Mouse (Mus musculus) embryonic facial prominence, embryonic 15.5 days (tissue): ENCODE measurements at regions not wholly inside any gene's neighbourhood (a gene's known extent, or its start where the extent isn't known, plus 50 kb on each side); places are given as distances from the start of the nearest gene placed in this dataset.

ENCODE experiments used
- ATAC-seq: fragments of 200-750 bp; cut with Nextera tagmentation; 2 replicates; pipeline ENCODE4 v1.8.0; 2017; ENCODE audit warnings: low read depth, moderate TSS enrichment; ENCODE audit not compliant: insufficient number of reproducible peaks, low FRiP score, low TSS enrichment
- H3K27ac ChIP-seq: fragments of 300-500 bp; sonication (generic); replicated peaks from 2 replicates; pipeline ENCODE4 v1.5.1; 2015; ENCODE audit warnings: mild to moderate bottlenecking, inconsistent platforms
- H3K27me3 ChIP-seq: fragments of 300-500 bp; sonication (generic); 2 replicates; pipeline ENCODE4 v1.6.1; 2015; ENCODE audit warnings: inconsistent platforms
- H3K36me3 ChIP-seq: fragments of 300-500 bp; sonication (generic); 2 replicates; pipeline ENCODE4 v1.6.1; 2015; ENCODE audit warnings: mild to moderate bottlenecking, inconsistent platforms
- H3K4me1 ChIP-seq: fragments of 300-500 bp; sonication (generic); 2 replicates; pipeline ENCODE4 v1.6.1; 2015; ENCODE audit warnings: inconsistent platforms
- H3K4me2 ChIP-seq: fragments of 300-500 bp; sonication (generic); replicated peaks from 2 replicates; pipeline ENCODE4 v1.6.1; 2015; ENCODE audit warnings: mild to moderate bottlenecking, inconsistent platforms
- H3K4me3 ChIP-seq: fragments of 300-500 bp; sonication (generic); replicated peaks from 2 replicates; pipeline ENCODE4 v1.5.1; 2015; ENCODE audit warnings: mild to moderate bottlenecking, inconsistent platforms
- H3K9ac ChIP-seq: fragments of 300-500 bp; sonication (generic); 2 replicates; pipeline ENCODE4 v1.6.1; 2015; ENCODE audit warnings: inconsistent platforms
- H3K9me3 ChIP-seq: fragments of 300-500 bp; sonication (generic); replicated peaks from 2 replicates; pipeline ENCODE4 v1.6.1; 2016; ENCODE audit warnings: inconsistent platforms
- WGBS: fragments of 180-500 bp; shearing (Covaris S2); methylation state at CpG from one replicate; pipeline ENCODE4 v1.1.7; 2015; 5-methylcytosine and 5-hydroxymethylcytosine counted together

DNA sequence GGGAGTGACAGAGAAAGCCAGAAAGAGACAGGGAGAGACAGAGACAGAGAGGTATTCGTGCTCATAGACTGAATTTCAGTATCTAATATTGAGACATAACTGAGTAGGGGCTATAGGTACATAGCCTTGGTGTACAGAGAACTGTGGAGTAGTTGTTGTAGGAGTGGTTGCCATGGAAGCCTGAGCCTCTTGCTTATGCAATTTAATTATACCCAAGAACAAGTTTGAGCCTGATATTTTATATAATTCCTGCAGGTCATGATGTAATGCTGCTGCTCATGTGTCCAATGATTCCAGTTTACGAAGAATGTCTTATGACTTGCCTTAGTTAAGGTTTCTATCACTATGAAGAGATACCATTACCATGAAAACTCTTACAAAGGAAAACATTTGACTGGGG lies 98.7 kb upstream of the Dock10 start:
- Histone ChIP-seq H3K4me1 (0 out of 2 replicates have a peak, but pooled peaks cover 7% of the 10 kb centered on the region), H3K36me3 (no peaks in the 10 kb centered on the region), H3K27me3 (no peaks in the 10 kb centered on the region), H3K9ac (no peak overlapping the region), H3K27ac (no peak overlapping the region), H3K4me2 (no peak overlapping the region), H3K4me3 (no peak overlapping the region), H3K9me3 (no peaks in the 10 kb centered on the region)
- no peak for ATAC-seq
- WGBS, result 72% methylated on average over 2 of the region's 2 CpGs

DNA sequence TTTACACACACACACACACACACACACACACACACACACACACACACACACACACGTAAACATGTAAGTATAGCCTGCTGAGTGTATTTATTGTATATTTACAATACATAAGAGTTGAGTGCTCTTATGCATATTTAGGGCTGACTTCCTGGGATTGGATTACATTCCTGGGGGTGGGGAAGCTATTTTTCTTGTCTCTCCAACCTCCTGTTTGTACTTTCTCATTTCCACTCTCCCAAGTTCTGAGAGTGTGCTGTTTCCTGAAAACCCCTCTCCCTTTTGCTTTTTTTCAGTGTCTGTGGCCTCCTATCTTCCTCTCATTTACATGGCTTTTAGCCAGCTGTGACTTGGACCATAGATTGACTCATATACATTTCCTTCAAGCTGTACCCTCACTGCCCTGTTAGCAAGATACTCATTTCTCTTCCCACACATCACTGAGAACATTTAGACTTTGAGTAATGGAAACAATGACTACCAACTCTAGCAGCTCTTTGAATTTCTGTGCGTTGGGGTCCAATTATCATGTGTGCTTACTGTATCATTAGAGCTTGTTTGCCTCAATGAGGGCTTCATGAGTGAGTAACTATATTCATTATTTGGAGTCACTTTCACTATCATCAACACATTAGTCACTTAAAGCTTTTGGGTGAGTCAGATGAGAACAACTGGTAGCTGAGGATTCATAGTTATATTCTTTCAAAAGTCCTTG lies 96.8 kb upstream of the Dock10 start:
- Histone ChIP-seq H3K27ac (no peak overlapping the region), H3K4me2 (no peak overlapping the region)
- ATAC-seq, result no peak

DNA sequence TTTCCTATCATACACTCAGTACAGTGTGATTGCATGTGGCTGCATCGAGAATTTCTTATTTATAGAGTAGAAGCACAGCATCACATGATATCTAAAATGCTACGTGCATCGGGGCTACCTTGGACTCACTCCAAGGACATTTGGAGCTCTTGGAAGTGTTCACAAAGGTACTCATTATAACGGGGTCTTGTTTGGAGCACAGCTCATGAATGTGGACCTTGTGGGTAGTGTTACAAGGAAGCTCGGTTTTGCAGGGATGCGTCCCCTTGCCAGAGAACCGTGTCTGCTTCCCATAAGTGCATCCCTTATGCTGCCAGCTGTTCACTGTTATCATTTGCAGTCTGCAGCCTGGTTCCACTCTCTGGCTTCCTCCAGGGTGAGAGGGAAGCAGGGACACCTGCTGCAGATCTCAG lies 96.0 kb upstream of the Dock10 start:
- Histone ChIP-seq H3K4me2 (peak overlapping the region; percentile 36), H3K27ac (no peak overlapping the region; the same call in 1 of the 2 replicates), H3K4me3 (no peak overlapping the region), H3K9me3 (no peaks in the 10 kb centered on the region), H3K36me3 (no peaks in the 10 kb centered on the region), H3K9ac (no peak overlapping the region), H3K27me3 (no peaks in the 10 kb centered on the region), H3K4me1 (0 out of 2 replicates have a peak, but pooled peaks cover 7% of the 10 kb centered on the region)
- ATAC-seq, result peak; percentile 80
- 23% methylated on average over 7 of the region's 7 CpGs for WGBS

More for the DNA sequence above, 96.8 kb upstream of the Dock10 start:
- WGBS, result 40% methylated on average over 2 of the region's 2 CpGs
- H3K4me3 ChIP-seq, result no peak overlapping the region
- H3K36me3 ChIP-seq, result no peaks in the 10 kb centered on the region
- H3K9me3 ChIP-seq, result no peaks in the 10 kb centered on the region
- H3K27me3 ChIP-seq, result no peaks in the 10 kb centered on the region
- 0 out of 2 replicates have a peak, but pooled peaks cover 7% of the 10 kb centered on the region for H3K4me1 ChIP-seq
- H3K9ac ChIP-seq, result no peak overlapping the region

DNA sequence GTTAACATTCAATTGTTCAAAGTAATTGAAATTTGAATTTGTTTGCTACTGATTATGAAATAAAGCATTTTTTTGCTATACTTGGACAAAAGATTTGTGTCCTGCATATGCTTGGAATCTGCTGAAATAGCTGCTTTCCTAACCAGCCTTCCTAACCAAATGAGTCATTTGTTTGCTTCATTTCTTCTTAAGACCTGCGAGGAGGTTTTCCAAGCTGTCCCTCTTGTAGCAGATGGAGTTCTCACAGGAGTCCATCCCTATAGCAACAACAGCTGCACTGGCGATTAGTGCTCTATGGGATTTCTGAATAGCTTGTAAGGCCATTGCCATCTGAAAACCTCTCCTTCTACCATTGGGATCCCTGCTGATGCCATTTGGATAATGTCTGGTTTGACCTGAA lies 94.4 kb upstream of the Dock10 start:
- Histone ChIP-seq H3K36me3 (no peaks in the 10 kb centered on the region), H3K27ac (no peak overlapping the region), H3K9ac (no peak overlapping the region), H3K4me2 (no peak overlapping the region), H3K9me3 (no peaks in the 10 kb centered on the region), H3K4me1 (0 out of 2 replicates have a peak, but pooled peaks cover 7% of the 10 kb centered on the region), H3K27me3 (no peaks in the 10 kb centered on the region), H3K4me3 (no peak overlapping the region)
- no peak for ATAC-seq
- whole genome bisulfite sequencing, result 45% methylated on average over 2 of the region's 2 CpGs

DNA sequence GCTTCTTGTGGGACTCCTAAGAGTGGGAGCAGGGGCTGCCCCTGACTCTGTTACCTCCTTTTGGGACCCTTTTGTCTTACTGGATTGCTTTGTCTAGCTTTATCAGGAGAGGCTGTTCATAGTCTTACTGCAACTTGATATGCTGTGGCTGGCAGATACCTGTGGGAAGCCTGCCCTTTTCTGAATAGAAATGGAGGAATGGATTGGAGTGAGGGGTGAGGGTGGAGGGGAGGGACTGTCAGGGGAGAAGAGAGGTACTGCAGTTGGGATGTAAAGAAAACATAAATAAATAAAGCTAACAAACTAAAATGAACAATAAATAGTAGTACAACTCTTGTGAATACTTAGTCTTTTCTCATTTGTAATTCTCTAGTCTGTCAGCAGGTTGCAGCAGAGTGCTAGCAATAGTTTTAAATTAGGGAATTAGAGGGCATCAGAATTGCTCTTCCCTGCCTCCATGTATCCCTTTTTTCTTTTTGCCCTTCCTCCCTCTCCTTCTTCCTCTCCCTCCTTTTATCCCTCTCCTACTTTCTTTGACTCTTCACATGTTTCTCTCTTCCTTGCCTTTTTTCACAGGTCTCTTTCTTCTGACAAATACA lies 72.0 kb upstream of the Dock10 start:
- H3K4me2 ChIP-seq, result no peak overlapping the region

DNA sequence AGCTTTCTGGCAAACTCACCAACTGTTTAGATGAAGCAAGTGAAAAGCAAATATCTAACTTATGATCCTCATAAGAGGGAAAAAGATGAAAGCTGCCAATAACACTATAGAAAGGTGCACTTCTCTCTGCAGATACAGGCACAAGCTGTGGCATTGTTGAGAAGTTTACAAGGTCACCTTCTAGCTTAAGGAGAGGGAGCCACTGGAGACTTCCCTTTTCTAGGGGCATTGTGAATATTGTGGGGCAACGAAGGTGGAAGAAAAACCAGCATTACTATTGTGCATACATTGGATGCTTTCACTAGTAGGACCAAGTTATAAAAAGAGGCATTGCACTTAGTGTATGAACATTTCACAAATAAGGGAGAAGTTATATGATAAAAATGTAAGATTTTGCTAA lies 68.1 kb upstream of the Dock10 start:
- Histone ChIP-seq H3K4me2 (no peak overlapping the region), H3K4me1 (no peaks in the 10 kb centered on the region), H3K4me3 (no peak overlapping the region), H3K27ac (no peak overlapping the region), H3K9me3 (no peaks in the 10 kb centered on the region), H3K27me3 (no peaks in the 10 kb centered on the region), H3K9ac (no peak overlapping the region), H3K36me3 (no peaks in the 10 kb centered on the region)
- no peak for ATAC-seq
- 74% methylated on average over 1 of the region's 1 CpGs for WGBS

More for the DNA sequence above, 72.0 kb upstream of the Dock10 start:
- H3K36me3 ChIP-seq, result no peaks in the 10 kb centered on the region
- H3K9me3 ChIP-seq, result no peaks in the 10 kb centered on the region
- no peak overlapping the region for H3K27ac ChIP-seq
- H3K4me3 ChIP-seq, result no peak overlapping the region
- H3K9ac ChIP-seq, result no peak overlapping the region
- no peak for ATAC-seq
- H3K27me3 ChIP-seq, result no peaks in the 10 kb centered on the region
- no peaks in the 10 kb centered on the region for H3K4me1 ChIP-seq

DNA sequence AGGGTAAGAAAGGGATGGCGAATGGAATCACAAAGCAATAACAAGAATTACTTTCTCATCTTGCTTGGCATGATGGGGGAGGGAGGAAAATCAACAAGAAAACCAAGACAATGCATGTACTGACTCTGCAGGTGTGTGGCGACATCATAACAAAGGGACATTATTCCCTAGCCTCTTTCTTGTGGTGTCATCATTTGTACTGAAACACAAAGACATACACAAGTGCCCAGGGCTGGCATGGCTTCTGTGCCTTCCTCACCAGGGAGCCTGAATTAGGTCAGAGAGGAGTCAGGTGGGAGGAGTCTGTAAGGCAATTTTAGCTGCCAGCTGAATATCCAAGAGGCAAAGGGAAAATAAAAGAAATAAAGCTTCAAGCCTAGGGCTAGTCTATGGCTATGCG lies 65.6 kb upstream of the Dock10 start:
- no peak overlapping the region for H3K27ac ChIP-seq
- no peak overlapping the region for H3K4me3 ChIP-seq
- WGBS, result 65% methylated on average over 3 of the region's 3 CpGs
- H3K27me3 ChIP-seq, result no peaks in the 10 kb centered on the region
- no peak overlapping the region for H3K9ac ChIP-seq
- no peaks in the 10 kb centered on the region for H3K36me3 ChIP-seq
- no peaks in the 10 kb centered on the region for H3K9me3 ChIP-seq
- H3K4me1 ChIP-seq, result no peaks in the 10 kb centered on the region
- ATAC-seq, result no peak
- no peak overlapping the region for H3K4me2 ChIP-seq

DNA sequence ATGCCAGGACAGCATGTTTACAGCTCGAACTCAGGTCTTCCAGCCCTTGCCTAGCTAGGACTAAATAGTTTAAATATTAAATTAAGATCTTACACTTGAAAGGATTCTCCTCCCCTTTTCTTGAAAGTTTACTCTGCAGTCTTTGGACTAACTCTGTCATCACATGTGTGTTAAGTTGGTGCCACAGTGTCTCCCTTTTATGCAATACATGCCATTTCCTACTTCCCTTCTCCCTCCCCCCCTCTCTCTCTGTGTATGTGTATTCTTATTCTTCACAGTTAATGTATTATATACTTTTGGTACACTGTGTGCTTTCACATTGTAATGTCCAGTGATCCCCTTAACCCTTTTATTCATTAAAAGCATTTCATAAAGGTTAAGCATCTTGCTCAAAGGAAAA lies 63.9 kb upstream of the Dock10 start:
- H3K36me3 ChIP-seq, result no peaks in the 10 kb centered on the region
- H3K4me3 ChIP-seq, result no peak overlapping the region
- no peak overlapping the region for H3K9ac ChIP-seq
- H3K27ac ChIP-seq, result no peak overlapping the region
- H3K9me3 ChIP-seq, result no peaks in the 10 kb centered on the region
- no peak overlapping the region for H3K4me2 ChIP-seq
- ATAC-seq, result no peak
- 58% methylated on average over 1 of the region's 1 CpGs for whole genome bisulfite sequencing
- H3K27me3 ChIP-seq, result no peaks in the 10 kb centered on the region
- no peaks in the 10 kb centered on the region for H3K4me1 ChIP-seq

DNA sequence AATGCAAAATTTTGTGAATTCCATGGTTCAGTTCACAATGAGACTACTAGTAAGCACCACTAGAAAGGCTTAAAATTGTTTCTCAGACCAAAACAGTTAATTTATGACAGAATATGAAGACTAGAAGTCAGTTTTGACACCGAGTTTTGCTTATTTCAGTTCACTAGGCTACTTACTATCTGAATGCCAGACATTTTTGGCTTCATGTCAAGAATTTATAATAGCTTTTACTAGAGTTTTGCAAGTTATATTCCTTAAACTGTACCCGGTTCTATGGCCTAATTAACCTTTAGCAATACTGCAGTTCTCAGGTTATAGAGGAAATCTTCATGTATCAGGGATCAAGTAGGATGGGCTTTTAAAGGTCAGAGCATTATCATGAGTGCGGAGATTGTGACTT lies 54.6 kb upstream of the Dock10 start:
- ATAC-seq, result no peak
- no peak overlapping the region for H3K4me2 ChIP-seq
- H3K9me3 ChIP-seq, result no peaks in the 10 kb centered on the region
- no peaks in the 10 kb centered on the region for H3K4me1 ChIP-seq
- no peak overlapping the region for H3K4me3 ChIP-seq
- WGBS, result 56% methylated on average over 3 of the region's 3 CpGs
- no peaks in the 10 kb centered on the region for H3K27me3 ChIP-seq
- no peak overlapping the region for H3K27ac ChIP-seq
- no peak overlapping the region for H3K9ac ChIP-seq
- no peaks in the 10 kb centered on the region for H3K36me3 ChIP-seq
